Mouse (Mus musculus): ENCODE data around the gene Snai1.

The Snai1 gene

DNA sequence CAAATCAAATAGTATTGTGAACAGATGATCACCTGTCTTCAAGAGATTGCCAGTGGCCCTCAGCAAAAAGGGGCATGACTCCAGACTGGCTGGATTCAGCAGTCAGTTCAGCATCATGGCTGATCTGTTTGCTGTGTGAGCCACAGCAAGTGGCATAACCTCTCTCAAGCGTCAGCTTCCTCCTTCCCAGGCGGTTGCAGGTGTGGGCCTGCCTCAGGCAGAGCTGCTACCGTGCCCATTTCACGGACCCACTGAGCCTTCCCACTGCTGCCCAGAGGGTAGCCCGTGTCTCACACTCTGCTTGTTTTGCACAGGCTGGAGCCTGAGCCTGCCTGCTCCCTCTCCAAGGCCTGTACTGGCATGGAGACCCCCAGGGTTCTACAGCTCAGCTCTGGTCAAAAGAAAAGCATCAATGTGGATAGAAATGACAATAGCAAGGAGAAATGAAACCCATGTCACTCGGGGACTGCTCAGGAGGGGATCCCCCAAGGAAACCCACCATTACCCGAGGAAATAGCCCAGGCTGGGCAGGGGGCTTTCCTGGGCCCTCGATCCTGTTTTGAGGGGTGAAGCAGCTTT lies 13.4 kb downstream of the Snai1 start:
- DNase-seq, result peak; percentile 71

DNA sequence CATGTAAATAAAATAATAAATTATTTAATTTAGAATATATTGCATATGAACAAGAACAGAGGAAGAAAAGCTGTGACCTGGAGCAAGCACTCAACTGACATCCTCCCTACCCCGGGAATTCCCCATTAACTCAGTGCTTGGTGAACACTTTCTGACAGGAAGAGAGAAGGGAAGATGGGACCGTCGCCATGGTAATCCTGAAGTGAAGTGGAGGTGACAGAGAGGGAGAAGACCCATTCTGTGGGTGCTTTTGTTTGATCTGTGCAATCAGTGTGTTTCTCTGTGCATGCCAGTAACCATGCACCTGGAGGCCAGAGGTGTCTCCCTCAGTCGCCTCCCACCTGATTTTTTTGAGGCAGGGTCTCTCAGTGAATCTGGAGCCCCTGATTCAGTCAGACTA lies 14.3 kb downstream of the Snai1 start:
- no peak for DNase-seq

DNA sequence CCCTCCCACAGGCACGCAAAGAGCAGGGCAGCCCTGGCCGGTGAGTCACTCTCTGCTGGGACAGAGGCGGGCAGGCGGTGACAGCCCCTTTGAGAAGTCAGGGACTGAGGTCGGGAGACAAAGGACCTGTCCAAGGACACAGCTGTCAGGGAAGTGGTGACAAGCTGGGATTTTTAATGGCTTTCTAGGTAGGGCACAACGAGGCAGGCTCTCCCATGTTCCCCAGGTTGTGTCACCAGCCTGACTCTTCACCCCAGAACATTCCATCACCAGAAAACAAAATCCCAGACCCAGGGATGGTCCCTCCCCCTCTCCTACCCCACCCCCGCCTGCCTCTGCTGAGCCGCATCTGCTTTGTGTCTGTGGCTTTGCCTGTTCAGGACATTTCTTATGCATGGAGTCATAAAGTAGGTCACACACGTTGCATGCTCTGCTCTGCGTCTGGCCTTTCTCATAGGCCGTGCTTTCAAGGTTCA lies 15.0 kb downstream of the Snai1 start:
- peak; percentile 62 for DNase-seq

DNA sequence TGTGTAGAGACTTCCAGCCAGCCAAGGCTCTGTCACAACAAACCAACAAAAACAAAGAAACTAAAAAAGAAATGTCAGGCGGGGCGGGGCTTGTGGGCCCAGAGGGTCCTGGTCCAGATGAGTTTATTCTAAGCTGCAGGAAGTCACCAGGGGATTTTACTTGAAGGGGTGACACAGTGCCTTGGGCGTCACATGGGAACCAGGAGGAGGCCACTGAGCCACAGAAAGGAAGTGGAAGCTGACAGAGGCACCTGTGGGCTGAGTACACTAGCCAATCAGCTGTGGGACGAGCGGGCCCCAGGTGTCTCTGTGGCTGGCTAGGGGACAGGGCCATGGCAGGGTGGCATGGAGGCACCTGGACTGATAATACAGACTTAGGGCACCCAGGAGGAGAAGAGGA lies 17.8 kb downstream of the Snai1 start:
- peak; percentile 69 for DNase-seq

DNA sequence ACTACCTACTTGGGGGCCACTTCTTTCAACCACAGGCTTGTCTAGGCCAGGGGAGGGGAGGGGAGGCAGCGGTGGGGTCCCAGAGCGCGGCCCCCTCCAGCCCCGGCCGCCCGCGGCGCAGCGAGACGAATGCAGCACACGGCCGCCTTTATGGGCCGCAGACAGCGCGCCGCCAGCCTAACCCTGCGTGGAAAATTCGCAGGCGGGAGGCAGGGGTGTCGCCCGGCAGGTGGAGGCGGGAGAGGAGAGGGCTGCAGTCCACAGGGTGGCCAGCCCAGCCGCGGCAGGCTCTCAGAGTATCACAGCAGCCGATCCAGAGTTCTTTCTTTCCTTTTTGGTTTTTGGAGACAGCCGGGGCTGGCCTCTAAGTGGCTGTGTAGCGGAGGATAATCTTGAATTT lies 21.4 kb downstream of the Snai1 start:
- no peak for DNase-seq

DNA sequence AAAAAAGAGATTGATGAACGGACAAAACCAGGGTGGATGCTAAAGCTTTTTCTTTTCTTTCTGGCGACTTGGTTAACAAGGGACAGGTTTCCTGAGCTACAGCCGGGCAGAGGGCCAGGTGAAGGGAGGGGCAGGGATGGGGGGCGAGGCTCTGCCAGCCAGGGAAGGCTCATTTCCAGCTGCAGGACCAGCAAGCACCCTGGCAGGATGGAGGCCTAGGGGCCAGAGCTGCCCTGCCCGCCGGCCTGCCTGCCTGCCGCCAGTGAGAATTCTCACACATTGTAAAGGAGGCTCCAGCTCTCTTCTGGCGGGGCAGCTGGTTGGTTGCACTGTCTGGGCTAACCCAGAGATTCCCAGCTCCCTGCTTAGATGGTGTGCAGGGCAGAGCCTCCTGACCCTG lies 24.1 kb downstream of the Snai1 start:
- DNase-seq, result no peak

DNA sequence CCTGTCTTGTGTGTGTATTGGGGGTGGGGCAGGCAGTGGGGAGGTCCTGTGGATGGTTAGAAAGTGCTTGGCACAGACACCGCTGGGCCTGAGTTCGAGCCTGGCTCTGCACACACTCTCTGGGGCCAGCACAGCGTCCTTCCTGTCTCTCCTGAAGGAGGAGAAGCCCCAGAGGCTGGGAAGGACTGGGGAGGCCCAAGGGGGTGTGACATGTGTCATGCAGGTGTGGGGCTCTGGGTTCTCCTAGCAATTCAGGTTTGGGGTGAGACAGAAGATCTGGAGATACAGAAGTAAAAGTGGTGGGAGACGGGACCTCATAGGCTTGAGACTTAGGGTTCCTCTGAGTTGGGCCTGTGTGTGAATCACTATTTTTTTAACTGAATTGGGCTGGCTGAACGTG lies 25.0 kb downstream of the Snai1 start:
- no peak for DNase-seq

DNA sequence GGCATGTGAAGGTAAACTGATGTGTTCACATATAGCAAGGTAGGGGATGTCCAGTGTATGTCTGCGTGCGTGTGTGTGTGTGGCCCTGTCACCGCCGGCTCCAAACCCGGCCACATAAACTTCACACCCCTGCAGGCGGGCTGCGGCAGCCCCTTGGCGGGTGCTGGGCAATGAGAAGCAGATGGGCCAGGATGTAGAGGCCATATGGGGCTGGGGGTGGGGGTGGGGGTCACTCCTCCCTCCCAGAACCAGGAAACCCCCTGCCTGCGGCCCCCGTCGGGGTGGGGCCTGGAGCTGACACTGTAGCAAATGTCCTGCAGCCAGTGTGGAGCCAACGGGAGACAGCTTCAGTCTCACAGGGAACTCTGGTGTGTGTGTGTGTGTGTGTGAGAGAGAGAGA lies 25.7 kb downstream of the Snai1 start:
- no peak for DNase-seq

DNA sequence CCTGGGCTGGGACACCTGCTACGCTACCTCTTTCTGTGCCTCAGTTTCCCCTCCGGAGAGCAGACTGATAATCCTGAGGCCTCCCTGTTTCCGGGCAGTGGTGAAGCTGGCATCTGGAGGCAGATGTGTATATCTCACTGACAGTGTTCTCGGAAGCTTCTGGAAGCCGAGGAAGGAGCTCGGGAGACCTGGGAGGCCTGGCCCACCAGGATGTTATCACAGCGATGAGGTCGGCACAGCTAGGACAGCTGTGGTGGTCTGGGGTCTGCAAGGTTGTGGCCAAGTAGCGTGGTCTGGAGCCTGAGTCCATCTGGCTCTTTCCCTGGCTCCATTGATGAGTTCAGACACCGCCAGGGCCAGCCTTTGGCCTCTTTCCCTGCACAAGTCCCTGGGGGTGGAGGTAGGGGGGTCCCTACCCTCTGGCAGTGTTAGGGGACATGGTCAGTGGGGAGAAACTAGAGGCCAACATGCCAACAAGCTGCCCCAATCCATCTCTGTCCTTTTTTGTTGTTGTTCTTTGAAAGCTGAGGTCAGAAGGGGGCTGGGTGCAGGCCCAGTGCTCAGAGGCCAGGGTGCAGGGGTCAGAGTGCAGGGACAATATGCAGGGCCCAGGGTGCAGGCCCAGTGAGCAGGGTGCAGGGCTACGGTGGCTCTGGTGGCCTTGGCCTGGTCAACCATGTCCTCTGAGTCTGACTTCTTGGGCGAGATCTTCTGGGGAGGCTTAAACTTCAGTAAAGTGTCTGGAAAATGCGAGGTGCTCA lies 26.7 kb downstream of the Snai1 start:
- DNase-seq, result no peak

DNA sequence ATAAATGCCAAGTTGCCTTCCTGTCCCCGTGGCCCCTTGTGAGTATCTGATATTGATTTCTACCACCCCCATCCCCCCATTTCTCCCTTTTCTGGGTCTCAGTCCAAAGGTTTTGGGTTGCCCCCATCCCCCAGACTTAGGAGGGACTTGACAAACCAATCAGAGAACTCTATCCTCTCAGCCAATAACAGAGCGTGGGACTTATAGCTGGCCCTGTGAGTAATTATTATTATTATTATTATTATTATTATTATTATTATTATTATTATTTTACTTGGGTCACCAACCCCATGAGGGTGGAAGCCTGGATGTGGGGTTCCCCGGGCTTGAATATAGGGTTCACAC lies 27.3 kb downstream of the Snai1 start:
- DNase-seq, result no peak

DNA sequence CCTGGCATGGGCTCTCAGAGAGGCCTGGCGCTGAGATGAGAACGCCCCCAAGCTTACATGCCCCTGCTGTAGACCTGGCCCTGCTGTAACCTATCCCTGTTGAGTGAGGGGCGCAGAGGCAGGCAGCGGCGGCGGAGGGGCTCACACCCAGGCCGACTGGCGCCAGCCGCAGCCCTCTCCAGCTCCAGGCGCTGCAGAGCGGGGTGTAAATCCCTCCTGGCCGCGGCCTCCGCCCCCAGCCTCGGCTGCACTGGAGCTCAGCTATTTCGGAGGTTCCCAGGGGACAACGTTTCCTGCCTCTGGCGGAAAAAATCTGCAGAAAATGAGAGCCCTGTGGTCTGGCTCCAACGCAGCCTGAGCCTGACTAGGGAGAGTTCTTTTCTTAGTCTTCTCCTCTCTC lies 27.7 kb downstream of the Snai1 start:
- no peak for DNase-seq

DNA sequence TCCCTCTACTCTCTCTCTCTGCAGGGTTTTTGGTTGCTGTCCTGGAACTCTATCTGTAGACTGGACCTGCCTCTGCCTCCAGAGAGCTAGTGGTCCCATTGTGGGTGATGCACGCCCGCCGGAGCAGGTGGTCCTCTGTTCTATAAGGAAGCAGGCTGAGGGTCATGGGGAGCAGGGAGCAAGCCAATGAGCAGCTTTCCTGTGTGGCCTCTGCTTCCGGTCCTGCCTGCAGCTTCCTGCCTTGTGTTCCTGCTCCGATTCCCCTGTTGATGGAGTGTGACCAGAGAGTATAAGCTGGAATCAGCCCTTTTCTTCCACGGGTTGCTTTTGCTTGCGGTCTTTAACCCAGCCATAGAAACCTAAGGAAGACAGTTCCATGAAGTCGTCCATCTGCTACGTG lies 30.1 kb downstream of the Snai1 start:
- no peak for DNase-seq

DNA sequence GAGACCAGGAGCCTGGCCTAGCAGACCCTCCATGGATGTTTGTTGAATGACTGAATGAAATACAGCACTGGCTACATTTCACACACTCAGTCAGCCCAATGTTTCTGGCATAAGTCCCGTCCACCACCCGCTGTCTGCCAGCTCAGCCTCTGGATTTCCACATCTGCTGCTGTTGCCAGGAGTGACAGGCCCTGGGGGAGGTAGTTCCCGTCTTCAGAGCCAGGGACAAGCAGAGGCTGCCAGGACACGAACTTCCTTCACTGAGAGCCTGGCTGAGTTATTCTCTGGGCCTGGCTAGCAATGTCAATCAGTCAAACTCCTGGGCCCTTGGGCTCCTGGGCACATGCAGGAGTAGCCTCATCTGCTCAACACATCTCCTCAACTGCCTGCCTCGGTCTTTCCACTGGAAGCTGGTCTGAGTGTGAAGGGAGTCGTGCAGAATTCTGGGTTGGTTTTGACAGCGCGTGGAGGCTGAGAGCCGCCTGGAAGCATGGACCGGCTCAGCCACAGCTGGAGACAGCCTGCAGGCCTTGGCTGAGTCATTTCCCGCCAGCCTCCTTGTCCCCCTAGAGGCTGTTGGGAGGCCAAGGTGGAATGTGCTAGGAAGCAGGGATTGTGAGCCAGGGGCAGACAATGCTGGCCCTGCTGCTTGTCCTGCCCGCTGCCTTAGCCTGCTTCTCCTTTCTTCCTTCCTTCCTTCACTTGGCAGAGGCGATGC lies 32.1 kb downstream of the Snai1 start:
- no peak for DNase-seq

DNA sequence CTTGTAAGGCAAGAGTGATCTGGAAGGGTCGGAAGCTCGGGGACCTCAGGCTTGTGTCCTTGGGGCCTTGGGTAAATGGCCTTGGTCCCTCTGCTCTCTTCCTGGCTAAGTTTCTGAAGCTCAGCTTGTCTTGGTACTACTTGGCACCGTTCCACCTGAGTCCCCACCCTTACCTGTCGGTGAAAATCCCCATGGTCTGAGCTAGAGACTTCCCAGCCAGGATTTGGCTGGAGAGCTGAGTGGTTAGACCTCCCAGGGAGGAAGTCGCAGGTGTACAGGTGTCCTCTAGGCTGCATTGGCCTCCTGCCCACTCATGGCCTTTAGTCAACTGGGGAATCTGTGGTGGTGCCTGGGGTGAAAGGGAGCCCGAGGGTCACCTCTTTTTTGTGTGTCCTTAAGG lies 32.8 kb downstream of the Snai1 start:
- DNase-seq, result no peak

DNA sequence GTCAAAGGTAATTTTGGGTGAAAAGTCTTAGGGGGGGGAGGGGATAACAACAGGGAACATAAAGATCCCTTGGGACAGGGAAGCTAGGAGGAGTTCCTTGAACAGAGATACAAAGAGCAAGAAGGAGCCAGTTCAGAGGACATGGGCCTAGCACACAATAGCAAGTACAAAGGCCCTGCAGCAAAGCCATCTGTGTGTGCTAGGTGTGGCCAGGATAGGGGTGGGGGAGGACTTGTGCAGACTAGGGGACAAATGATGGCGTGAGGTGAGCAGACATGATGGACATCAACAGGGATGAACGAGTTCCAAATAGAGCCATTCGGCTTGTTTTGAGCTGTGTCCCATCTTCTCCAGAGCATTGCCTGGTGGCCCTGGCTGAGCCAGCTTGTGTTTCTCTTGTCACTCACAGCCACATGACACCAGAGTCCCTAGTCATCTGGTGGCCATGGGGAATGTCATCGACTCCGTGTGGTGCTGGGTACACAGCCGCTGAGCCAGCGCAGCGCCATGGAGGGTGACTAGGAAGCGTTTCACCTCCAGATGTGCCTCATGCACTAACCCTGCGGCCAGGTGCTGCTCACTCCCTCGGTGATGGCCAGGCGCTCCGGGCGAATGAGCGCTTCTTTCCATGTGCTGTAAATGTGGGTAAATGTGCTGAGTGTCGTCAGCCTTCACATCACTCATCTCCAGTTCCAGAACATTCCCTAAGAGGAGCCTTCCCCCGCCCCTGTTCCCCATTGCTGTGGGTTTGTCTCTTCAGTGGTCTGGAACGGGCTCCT lies 33.6 kb downstream of the Snai1 start:
- no peak for DNase-seq

DNA sequence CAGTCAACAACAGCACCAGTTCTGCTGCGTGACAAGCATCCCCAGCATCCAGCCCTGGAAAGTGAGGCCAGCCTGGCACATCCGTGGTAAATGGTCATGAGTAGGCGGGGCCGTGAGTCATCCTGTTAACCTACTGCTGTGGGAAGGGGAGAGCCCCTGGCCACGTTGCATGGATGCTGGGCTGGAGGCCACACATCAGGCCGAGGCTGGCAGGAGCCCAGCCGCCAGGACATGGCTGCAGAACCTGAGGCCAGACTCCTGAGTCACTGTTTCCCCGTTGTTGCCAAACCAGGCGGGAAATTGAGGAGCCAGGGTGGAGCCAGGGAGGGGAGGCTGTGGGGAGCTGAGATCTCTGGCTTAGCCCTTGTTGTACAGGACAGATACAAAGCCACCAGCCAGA lies 36.8 kb downstream of the Snai1 start:
- no peak for DNase-seq

DNA sequence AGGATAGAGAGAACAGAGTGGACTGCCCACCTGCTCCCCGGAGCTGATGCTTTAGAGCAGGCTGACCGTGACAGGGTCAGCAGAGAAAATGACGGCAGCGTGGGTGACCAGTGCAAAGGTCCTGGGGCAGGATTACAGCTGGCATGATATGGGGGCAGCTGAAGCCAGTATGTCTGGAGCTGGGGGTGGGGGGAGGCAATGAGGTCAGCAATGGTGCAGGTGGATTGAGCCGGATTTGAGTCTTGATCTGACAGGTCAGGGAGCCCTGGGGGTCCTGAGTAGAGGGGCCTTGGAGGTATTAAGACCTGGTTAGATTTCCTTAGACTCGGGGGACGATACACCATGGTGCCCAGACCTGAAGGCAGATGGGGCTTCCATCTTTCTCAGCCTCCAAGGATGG lies 37.6 kb downstream of the Snai1 start:
- DNase-seq, result no peak

DNA sequence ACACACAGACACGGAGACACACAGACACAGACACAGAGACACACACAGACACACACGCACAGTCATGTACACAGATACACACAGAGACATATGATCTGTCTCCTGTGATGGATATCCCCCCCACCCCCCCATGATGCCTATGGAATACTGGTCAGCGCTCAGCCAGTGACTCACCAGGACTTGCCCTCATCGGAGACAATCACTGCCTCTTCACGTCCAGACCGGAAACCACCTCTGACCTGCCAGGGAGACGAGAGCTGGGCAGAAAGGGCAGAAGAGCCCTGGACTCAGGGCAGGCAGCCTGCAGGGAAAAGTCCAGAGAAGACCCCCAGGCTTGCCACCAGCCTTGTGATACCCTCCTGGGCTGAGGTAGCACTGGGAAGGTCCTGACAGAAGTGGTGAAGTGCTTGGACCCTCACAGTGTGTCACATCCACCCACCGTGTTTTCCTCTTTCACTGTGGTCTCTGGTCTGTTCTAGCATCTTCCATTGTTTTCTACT lies 38.2 kb downstream of the Snai1 start:
- DNase-seq, result no peak

DNA sequence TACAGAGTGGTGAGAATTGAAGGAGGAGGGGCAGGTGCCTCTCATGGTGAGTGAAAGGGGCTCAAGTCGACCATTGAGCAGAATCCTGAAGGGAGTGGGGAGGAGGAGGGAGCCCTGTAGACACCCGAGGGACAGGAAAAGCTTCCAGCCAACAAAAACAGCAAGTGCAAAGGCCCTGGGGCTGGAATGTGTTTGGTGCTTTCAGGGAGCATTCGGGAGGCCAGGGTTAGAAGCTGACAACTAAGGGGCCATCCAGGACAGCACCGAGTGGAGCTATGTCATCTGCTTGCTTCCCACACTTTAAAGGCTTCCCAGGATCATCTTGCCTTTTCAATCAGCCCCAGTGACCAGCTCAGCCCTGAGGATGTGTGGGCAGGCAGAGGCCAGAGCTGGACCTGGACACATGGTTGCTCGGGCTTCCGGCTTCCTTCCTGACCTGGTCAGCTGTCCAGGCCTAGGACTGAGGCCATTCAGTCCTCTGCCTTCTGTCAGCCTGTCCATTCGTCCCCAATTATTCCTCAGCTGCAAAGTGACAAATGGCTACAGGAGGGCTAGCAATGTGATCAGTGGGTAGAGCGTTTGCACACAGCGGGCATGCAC lies 39.3 kb downstream of the Snai1 start:
- DNase-seq, result no peak

DNA sequence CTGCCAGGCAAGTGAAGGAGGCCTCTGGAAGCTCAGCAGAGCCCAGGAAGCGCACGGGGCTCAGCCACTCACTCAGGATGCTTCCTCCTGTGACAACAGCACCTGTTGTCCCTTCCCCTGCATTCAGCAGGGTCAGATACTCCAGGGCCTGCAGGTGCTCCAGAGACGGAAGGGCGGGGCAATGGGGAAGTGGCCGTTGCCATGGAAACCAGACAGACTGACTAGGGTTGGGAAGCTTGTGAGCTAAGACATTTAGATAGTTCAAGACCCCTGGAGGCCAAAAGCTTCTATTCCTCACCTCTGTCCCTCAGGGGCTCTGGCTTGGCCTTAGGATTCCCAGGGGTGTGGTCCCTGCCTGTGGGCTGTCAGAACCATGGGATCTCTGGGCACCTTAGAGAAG lies 40.5 kb downstream of the Snai1 start:
- peak; percentile 86 for DNase-seq

DNA sequence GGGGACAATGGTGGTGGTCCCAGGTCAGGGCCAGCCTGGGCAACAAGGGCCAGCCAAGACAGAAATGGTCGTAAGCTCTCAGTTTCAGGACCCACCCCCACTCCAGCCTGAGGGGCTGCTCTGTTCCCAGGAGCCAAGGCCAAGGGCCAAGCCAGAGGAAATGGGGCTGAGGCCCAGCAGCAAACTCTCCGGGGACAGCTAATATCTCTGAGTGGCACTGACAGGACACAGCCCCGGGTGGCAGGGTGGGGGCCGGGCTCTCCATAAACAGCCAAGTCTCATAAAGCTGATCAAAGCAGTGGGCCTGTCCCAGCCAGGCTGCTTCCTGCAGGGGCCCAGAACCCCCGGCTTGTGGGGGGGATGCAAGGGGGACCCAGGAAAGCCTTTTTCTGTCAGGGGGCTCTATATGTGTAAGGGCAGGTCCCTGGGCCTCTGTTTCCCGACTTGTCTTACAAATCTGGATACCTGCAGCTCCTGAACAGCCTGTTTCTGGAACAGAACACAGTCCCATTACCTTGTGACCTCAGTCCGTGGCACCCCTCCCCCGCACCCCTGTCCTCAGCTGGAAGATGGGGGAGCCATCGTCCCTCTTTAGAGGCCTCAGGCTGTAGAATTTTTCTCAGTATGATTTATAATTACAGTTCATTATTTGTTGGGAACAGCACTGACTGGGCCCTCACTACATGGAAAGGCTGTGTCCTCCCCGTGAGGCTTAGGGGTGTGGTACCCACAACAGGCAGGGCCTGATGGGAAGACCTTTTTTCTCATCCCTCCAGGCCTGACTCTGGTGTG lies 45.4 kb downstream of the Snai1 start:
- no peak for DNase-seq

DNA sequence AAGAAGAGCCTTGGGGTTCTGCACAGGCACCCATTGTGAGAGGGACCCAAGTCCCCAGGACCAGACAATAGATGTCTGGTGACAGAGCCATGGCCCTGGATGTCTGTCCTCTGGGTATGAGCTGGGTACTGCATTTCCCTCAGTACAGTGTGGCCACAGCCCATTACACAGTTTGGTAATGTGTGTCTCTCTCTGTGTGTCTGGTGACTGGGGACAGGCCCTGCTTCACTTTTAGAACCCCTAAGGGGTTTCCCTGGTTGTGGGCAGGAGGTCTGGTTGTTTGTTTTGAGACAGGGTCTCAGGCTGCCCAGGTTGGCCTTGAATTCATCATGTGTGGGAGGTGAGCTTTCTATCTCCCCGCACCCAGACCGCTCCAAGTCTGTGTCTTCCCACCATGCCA lies 47.3 kb downstream of the Snai1 start:
- DNase-seq, result no peak
